Mouse (Mus musculus) testis, adult 2 months (tissue): Measurements from ENCODE around the gene Recql5.

ENCODE experiments used
- CTCF ChIP-seq: fragments of 200-500 bp; IDR thresholded peaks from 2 replicates; pipeline ENCODE4 v1.5.1; 2012; ENCODE audit warnings: low read depth, mild to moderate bottlenecking, inconsistent platforms, low read length, moderate library complexity; ENCODE audit not compliant: control insufficient read depth, insufficient read depth, insufficient replicate concordance
- POLR2A ChIP-seq: fragments of 200-500 bp; IDR thresholded peaks from 2 replicates; pipeline ENCODE4 v1.6.1; 2012; ENCODE audit warnings: low read depth, mild to moderate bottlenecking, inconsistent platforms, low read length, moderate library complexity; ENCODE audit not compliant: control insufficient read depth

DNA sequence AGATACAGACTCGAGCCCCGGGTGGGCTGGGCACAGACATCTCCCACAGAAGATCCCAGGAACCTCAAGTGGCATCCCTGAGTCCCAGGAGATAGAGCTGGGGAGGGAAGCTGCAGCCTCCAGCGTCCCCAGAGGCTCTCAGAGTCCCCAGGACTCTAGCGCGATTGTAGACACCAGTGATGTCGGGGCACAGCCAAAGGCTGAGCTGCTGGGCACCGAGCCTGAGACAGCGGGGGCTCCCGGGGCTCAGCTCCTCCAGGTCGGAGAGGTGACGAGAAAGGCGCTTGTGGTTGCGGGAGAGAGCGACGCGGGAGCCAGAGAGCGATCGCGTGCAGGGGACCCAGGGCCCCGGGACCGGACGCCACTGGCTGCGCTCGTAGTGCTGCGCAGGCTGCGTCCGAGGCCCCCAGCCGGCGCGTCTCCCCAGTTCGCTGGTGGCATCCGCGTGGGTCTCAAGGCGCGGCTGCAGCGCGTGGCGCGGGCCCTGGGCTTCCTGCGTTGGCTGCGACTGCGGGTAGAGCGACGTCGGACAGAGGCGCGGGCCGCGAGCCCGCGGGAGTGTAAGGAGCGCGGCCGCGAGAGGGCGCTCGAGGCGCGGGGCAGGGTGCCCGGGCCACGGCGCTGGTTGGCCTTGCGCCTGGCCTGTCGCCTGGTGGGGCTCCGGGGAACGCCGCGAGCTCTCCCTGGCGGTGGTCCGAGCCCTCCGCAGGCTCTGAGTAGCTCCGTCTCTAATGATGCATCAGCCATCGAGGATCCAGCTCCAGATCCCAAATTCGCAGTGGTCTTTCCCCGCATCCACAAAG is 73.9 kb downstream of the Recql5 start:
- peak; percentile 64 for TF ChIP-seq CTCF
- no peak for TF ChIP-seq POLR2A
